Mouse (Mus musculus) urinary bladder, postnatal 4 days (tissue): ENCODE data around the gene Egfl7.

Source experiments
- DNase-seq, 2 experiments: peaks; one replicate each; pipeline ENCODE4 v3.0.0; 2021 to 2022; ENCODE audit warnings: low spot score in 2 of 2

Egfl7 gene

GRCm38 (mm10) chr2:26594461-26594933 lies 14.7 kb downstream of the Egfl7 start:
- DNase-seq, result no peak

GRCm38 (mm10) chr2:26594934-26595724 lies 15.3 kb downstream of the Egfl7 start:
- DNase-seq, result no peak

- no peak for DNase-seq
These were observed 16.1 kb downstream of the Egfl7 start for GRCm38 (mm10) chr2:26595725-26596435.

GRCm38 (mm10) chr2:26596898-26597297 lies 17.1 kb downstream of the Egfl7 start:
- no peak for DNase-seq

- DNase-seq, result no peak
These were observed 18.0 kb downstream of the Egfl7 start for GRCm38 (mm10) chr2:26597810-26598209.

GRCm38 (mm10) chr2:26598462-26598861 lies 18.6 kb downstream of the Egfl7 start:
- no peak for DNase-seq

GRCm38 (mm10) chr2:26599965-26600364 lies 20.2 kb downstream of the Egfl7 start:
- DNase-seq, result no peak

GRCm38 (mm10) chr2:26600664-26601063 lies 20.9 kb downstream of the Egfl7 start:
- DNase-seq, result no peak

- no peak for DNase-seq
These were observed 21.8 kb downstream of the Egfl7 start for GRCm38 (mm10) chr2:26601595-26601994.

GRCm38 (mm10) chr2:26602631-26603030 lies 22.8 kb downstream of the Egfl7 start:
- no peak for DNase-seq

- no peak for DNase-seq
These were observed 23.3 kb downstream of the Egfl7 start for GRCm38 (mm10) chr2:26603159-26603558.

GRCm38 (mm10) chr2:26603720-26604671 lies 24.2 kb downstream of the Egfl7 start, which contains the start of gene Agpat2:
TSS of gene Agpat2 (minus strand) at chr2:26604417.
- DNase-seq, result peak; percentile 79 to 84

GRCm38 (mm10) chr2:26605331-26605730 lies 25.5 kb downstream of the Egfl7 start:
- no peak for DNase-seq

GRCm38 (mm10) chr2:26606579-26606978 lies 26.8 kb downstream of the Egfl7 start:
- DNase-seq, result no peak

GRCm38 (mm10) chr2:26607056-26607910 lies 27.5 kb downstream of the Egfl7 start:
- DNase-seq, result no peak

GRCm38 (mm10) chr2:26608781-26609180 lies 29.0 kb downstream of the Egfl7 start:
- DNase-seq, result no peak

GRCm38 (mm10) chr2:26609261-26609661 lies 29.4 kb downstream of the Egfl7 start:
- DNase-seq, result no peak

GRCm38 (mm10) chr2:26610526-26610925 lies 30.7 kb downstream of the Egfl7 start:
- no peak for DNase-seq

- no peak for DNase-seq
These were observed 31.2 kb downstream of the Egfl7 start for GRCm38 (mm10) chr2:26611054-26611453.

GRCm38 (mm10) chr2:26611896-26612295 lies 32.1 kb downstream of the Egfl7 start:
- DNase-seq, result no peak

- no peak for DNase-seq
These were observed 35.1 kb downstream of the Egfl7 start for GRCm38 (mm10) chr2:26614903-26615302.
